Mouse (Mus musculus) stomach, embryonic 15.5 days (tissue): Measurements from ENCODE around the gene Muc4. TPM values are rescaled to one million over a fixed set of nuclear protein-coding genes. Genes with fewer than 3 reads are reported as not detected.

Source experiments
- ATAC-seq: fragments of 200-750 bp; cut with Nextera tagmentation; 2 replicates; pipeline ENCODE4 v1.8.0; 2017; ENCODE audit warnings: low read depth, moderate number of reproducible peaks, moderate TSS enrichment; ENCODE audit not compliant: insufficient read depth, low FRiP score
- H3K27ac ChIP-seq: fragments of 300-500 bp; sonication (generic); 2 replicates; pipeline ENCODE4 v1.5.1; 2015; ENCODE audit warnings: mild to moderate bottlenecking, inconsistent platforms
- H3K27me3 ChIP-seq: fragments of 300-500 bp; sonication (generic); replicated peaks from 2 replicates; pipeline ENCODE4 v1.6.1; 2015; ENCODE audit warnings: inconsistent platforms
- H3K36me3 ChIP-seq: fragments of 300-500 bp; sonication (generic); 2 replicates; pipeline ENCODE4 v1.6.1; 2015; ENCODE audit warnings: inconsistent platforms
- H3K4me1 ChIP-seq: fragments of 300-500 bp; sonication (generic); 2 replicates; pipeline ENCODE4 v1.6.1; 2015; ENCODE audit warnings: inconsistent platforms
- H3K4me2 ChIP-seq: fragments of 300-500 bp; sonication (generic); 2 replicates; pipeline ENCODE4 v1.6.1; 2015; ENCODE audit warnings: mild to moderate bottlenecking, inconsistent platforms
- H3K4me3 ChIP-seq: fragments of 300-500 bp; sonication (generic); replicated peaks from 2 replicates; pipeline ENCODE4 v1.5.1; 2015; ENCODE audit warnings: inconsistent platforms
- H3K9ac ChIP-seq: fragments of 300-500 bp; sonication (generic); 2 replicates; pipeline ENCODE4 v1.6.1; 2015; ENCODE audit warnings: inconsistent platforms
- H3K9me3 ChIP-seq: fragments of 300-500 bp; sonication (generic); 2 replicates; pipeline ENCODE4 v1.6.1; 2016; ENCODE audit warnings: inconsistent platforms
- WGBS: fragments of 180-500 bp; shearing (Covaris S2); methylation state at CpG from one replicate; pipeline ENCODE4 v1.1.7; 2015; 5-methylcytosine and 5-hydroxymethylcytosine counted together
- polyA plus RNA-seq: library from polyadenylated mRNA; unstranded; fragments of >200 nt; fragmentation: Nextera tagmentation; extraction: Ambion mirVana; gene quantifications from 2 replicates; pipeline ENCODE4 v1.2.1, GENCODE M21; 2015

Muc4 gene
- polyA plus RNA-seq, 1 experiment from 2014 or later, result 7.3 TPM

GRCm38 (mm10) chr16:32728730-32729129 lies 7.0 kb upstream of the Muc4 start:
- no peaks in the 10 kb centered on the region for H3K9me3 ChIP-seq
- peak; percentile 47; the same call in 1 of the 2 replicates for ATAC-seq
- H3K4me3 ChIP-seq, result no peak overlapping the region
- H3K9ac ChIP-seq, result no peak overlapping the region
- H3K36me3 ChIP-seq, result no peaks in the 10 kb centered on the region
- H3K27me3 ChIP-seq, result no peaks in the 10 kb centered on the region
- H3K27ac ChIP-seq, result no peak overlapping the region
- WGBS, result 59% methylated on average over 1 of the region's 1 CpGs
- H3K4me2 ChIP-seq, result no peak overlapping the region
- H3K4me1 ChIP-seq, result peaks cover 9% of the 10 kb centered on the region; the same call in 1 of the 2 replicates

- H3K4me2 ChIP-seq, result no peak overlapping the region
- 0 out of 2 replicates have a peak, but pooled peaks cover 6% of the 10 kb centered on the region for H3K4me1 ChIP-seq
- H3K27me3 ChIP-seq, result no peaks in the 10 kb centered on the region
- WGBS, result 85% methylated on average over 3 of the region's 3 CpGs
- H3K9me3 ChIP-seq, result no peaks in the 10 kb centered on the region
- no peak overlapping the region for H3K27ac ChIP-seq
- H3K9ac ChIP-seq, result no peak overlapping the region
- no peak for ATAC-seq
- no peak overlapping the region for H3K4me3 ChIP-seq
- no peaks in the 10 kb centered on the region for H3K36me3 ChIP-seq
Measured at GRCm38 (mm10) chr16:32733213-32733612, 2.5 kb upstream of the Muc4 start.

- ATAC-seq, result peak; percentile 61
- Histone ChIP-seq H3K36me3 (no peaks in the 10 kb centered on the region), H3K4me3 (0 out of 2 replicates have a peak overlapping the region, but pooled peaks have one; percentile 5), H3K27me3 (no peaks in the 10 kb centered on the region), H3K9ac (no peak overlapping the region), H3K27ac (peak overlapping the region; percentile 72), H3K4me2 (0 out of 2 replicates have a peak overlapping the region, but pooled peaks have one; percentile 16), H3K4me1 (0 out of 2 replicates have a peak, but pooled peaks cover 4% of the 10 kb centered on the region), H3K9me3 (no peaks in the 10 kb centered on the region)
- WGBS, result 40% methylated on average over 3 of the region's 3 CpGs
Measured at GRCm38 (mm10) chr16:32736022-32736421, 336 bp downstream of the Muc4 start.

DNA sequence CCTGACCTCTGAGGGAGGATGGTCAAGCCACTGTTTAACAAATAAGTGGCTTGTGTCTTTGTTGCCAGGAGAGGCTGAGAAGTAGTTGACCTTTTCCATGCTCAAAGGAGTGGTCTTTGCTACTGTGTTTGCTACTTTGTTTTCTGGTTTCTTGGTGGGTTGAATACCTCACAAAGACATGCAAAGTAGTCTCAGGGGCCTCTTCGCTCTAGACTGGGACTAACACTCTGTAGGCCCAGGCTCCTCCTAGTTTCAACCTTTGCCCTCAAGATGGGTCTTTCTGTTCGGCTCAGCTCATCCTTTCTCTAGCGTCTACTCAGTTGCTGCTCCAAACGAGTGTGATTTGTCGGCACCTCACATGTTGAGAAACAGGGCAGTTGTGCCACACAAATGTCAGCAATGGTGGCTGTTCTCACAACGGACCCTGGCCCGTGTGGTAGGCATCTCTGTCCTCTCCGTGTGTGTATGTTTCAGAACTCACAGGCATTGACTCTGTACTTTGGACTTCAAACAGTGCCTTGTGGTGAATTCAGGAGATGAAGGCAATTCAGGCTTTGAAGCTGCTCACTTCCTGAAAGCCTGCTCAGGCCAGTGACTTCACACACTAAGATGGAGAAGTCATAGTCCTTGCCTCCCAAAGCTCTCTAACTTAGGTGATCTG lies 4.4 kb downstream of the Muc4 start:
- no peaks in the 10 kb centered on the region for H3K27me3 ChIP-seq
- no peak overlapping the region for H3K4me3 ChIP-seq
- H3K4me1 ChIP-seq, result 0 out of 2 replicates have a peak, but pooled peaks cover 4% of the 10 kb centered on the region
- H3K9me3 ChIP-seq, result no peaks in the 10 kb centered on the region
- no peaks in the 10 kb centered on the region for H3K36me3 ChIP-seq
- no peak overlapping the region for H3K27ac ChIP-seq
- no peak for ATAC-seq
- no peak overlapping the region for H3K9ac ChIP-seq
- WGBS, result 70% methylated on average over 8 of the region's 8 CpGs
- no peak overlapping the region for H3K4me2 ChIP-seq

DNA sequence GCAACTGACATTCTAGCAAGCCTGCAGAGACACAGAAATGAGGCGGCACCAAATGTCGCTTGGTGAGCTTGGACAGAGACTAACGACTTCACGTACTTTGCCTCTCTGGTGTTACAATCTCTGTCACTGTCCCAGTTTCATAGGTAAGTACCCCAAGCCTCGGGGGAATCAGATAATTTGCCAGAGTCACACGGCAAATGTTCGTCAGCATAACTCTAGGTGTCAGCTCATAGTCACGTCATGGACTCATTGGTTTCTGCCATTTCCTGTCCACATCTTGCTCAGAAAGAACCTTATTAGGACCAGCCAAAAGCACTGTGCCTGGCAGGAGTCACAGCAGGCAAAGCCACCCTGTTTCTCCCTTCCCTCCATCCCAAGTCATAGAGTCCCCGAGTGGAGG lies 5.7 kb downstream of the Muc4 start:
- Histone ChIP-seq H3K4me2 (no peak overlapping the region), H3K4me3 (no peak overlapping the region), H3K9me3 (no peaks in the 10 kb centered on the region), H3K27me3 (no peaks in the 10 kb centered on the region), H3K9ac (no peak overlapping the region), H3K36me3 (no peaks in the 10 kb centered on the region), H3K27ac (no peak overlapping the region), H3K4me1 (no peaks in the 10 kb centered on the region)
- WGBS, result 74% methylated on average over 9 of the region's 9 CpGs
- ATAC-seq, result no peak

DNA sequence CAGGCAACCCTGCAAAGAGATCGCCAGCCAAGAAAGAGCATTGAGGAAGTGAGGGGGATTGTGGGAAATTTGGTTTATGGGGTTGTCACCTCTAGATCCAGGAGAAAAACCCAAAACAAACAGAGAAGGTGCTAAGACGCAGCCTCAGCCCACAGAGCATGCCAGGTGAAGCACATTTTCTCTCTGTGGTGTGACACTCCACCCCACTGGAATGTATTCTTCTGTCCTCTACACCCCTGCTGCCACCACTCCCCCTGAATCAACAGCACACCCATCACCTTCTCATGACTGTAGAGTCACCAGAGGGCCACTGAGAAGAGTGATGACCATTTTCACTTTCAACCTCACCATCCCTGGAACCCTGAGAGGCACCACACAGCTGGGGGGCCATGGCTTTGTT lies 7.0 kb downstream of the Muc4 start:
- Histone ChIP-seq H3K9ac (no peak overlapping the region), H3K36me3 (no peaks in the 10 kb centered on the region), H3K4me1 (no peaks in the 10 kb centered on the region), H3K4me2 (no peak overlapping the region), H3K9me3 (no peaks in the 10 kb centered on the region), H3K4me3 (no peak overlapping the region), H3K27me3 (no peaks in the 10 kb centered on the region), H3K27ac (no peak overlapping the region; the same call in 1 of the 2 replicates)
- 68% methylated on average over 2 of the region's 2 CpGs for WGBS
- ATAC-seq, result 0 out of 2 replicates have a peak, but pooled peaks have one; percentile 25

DNA sequence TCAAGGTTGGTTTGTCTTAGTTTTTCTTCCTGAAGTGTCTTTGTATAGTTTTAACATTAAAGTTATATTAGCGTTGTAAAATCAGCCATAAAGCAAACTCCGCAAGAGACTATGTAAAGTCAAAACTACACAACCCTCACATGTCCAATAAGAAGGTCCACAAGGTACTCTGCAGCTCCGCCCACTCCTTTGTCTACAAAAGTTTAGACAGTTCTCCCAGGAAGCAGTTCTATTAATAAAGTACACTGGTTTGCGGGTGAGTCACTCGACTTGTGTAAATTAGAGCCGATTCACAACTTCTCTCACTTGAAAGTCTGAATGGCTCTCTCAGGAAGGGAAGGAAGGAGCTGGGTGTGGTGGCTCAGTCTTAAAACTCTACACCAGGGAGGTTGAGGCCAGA lies 10.2 kb downstream of the Muc4 start:
- no peaks in the 10 kb centered on the region for H3K27me3 ChIP-seq
- no peaks in the 10 kb centered on the region for H3K4me1 ChIP-seq
- H3K4me2 ChIP-seq, result no peak overlapping the region
- H3K4me3 ChIP-seq, result no peak overlapping the region
- H3K36me3 ChIP-seq, result no peaks in the 10 kb centered on the region
- no peak overlapping the region for H3K9ac ChIP-seq
- H3K9me3 ChIP-seq, result no peaks in the 10 kb centered on the region
- ATAC-seq, result peak; percentile 69
- 48% methylated on average over 6 of the region's 6 CpGs for WGBS
- peak overlapping the region; percentile 74 for H3K27ac ChIP-seq

- Histone ChIP-seq H3K36me3 (no peaks in the 10 kb centered on the region), H3K9me3 (no peaks in the 10 kb centered on the region), H3K4me3 (no peak overlapping the region), H3K4me2 (no peak overlapping the region), H3K27me3 (no peaks in the 10 kb centered on the region), H3K4me1 (no peaks in the 10 kb centered on the region), H3K9ac (no peak overlapping the region), H3K27ac (no peak overlapping the region)
- WGBS, result 84% methylated on average over 5 of the region's 5 CpGs
- no peak for ATAC-seq
Measured at GRCm38 (mm10) chr16:32750242-32751127, 14.8 kb downstream of the Muc4 start.

DNA sequence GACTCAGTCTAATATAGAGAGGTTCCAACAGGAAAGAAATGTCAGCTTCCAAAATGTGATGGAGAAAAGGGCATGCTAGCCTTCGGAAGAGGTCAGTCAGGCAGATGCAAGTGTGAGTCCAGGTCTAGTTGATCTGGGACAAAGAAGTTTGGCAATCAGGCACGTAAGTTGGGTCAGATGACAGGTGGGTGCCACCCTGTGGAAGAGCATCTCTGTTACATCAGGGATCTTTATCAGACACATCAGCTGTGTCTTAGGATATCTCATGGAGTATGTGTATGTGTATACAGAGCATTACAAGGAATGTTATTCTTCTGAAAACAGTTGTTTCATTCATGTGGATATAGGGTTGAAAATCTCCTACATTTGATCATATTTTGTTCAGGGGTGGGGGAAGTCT lies 28.9 kb downstream of the Muc4 start:
- Histone ChIP-seq H3K27ac (no peak overlapping the region), H3K9me3 (no peaks in the 10 kb centered on the region), H3K9ac (no peak overlapping the region), H3K4me1 (no peaks in the 10 kb centered on the region), H3K4me3 (no peak overlapping the region), H3K36me3 (no peaks in the 10 kb centered on the region), H3K27me3 (no peaks in the 10 kb centered on the region), H3K4me2 (no peak overlapping the region)
- WGBS, result 76% methylated on average over 2 of the region's 2 CpGs
- no peak for ATAC-seq

GRCm38 (mm10) chr16:32764961-32765360 lies 29.3 kb downstream of the Muc4 start:
- ATAC-seq, result no peak

GRCm38 (mm10) chr16:32766904-32767303 lies 31.2 kb downstream of the Muc4 start:
- H3K9me3 ChIP-seq, result no peaks in the 10 kb centered on the region
- H3K4me3 ChIP-seq, result no peak overlapping the region
- no peaks in the 10 kb centered on the region for H3K27me3 ChIP-seq
- ATAC-seq, result no peak
- no peak overlapping the region for H3K27ac ChIP-seq
- H3K36me3 ChIP-seq, result no peaks in the 10 kb centered on the region
- 94% methylated on average over 7 of the region's 7 CpGs for WGBS
- no peaks in the 10 kb centered on the region for H3K4me1 ChIP-seq
- H3K4me2 ChIP-seq, result no peak overlapping the region
- no peak overlapping the region for H3K9ac ChIP-seq

More at GRCm38 (mm10) chr16:32764961-32765360, 29.3 kb downstream of the Muc4 start:
- whole genome bisulfite sequencing, result 69% methylated on average over 6 of the region's 6 CpGs
- Histone ChIP-seq H3K36me3 (no peaks in the 10 kb centered on the region), H3K9me3 (no peaks in the 10 kb centered on the region), H3K4me2 (no peak overlapping the region), H3K27ac (no peak overlapping the region), H3K9ac (no peak overlapping the region), H3K4me3 (no peak overlapping the region), H3K4me1 (no peaks in the 10 kb centered on the region), H3K27me3 (no peaks in the 10 kb centered on the region)

GRCm38 (mm10) chr16:32776676-32777075 lies 41.0 kb downstream of the Muc4 start:
- Histone ChIP-seq H3K27ac (no peak overlapping the region), H3K4me1 (no peaks in the 10 kb centered on the region), H3K4me3 (no peak overlapping the region), H3K9me3 (no peaks in the 10 kb centered on the region), H3K4me2 (no peak overlapping the region), H3K27me3 (no peaks in the 10 kb centered on the region), H3K9ac (no peak overlapping the region), H3K36me3 (no peaks in the 10 kb centered on the region)
- 71% methylated on average over 10 of the region's 10 CpGs for WGBS
- no peak for ATAC-seq
